Mouse (Mus musculus): ENCODE measurements around the gene Abca5.

Abca5 gene

GRCm38 (mm10) chr11:110303411-110303810 is 34.1 kb downstream of the Abca5 start:
- no peak for DNase-seq (ENCODE audit: low read depth, low spot score)

- no peak for DNase-seq (ENCODE audit: low read depth, low spot score)
These were observed 39.5 kb downstream of the Abca5 start for GRCm38 (mm10) chr11:110297917-110298533.

GRCm38 (mm10) chr11:110290586-110290985 is 46.9 kb downstream of the Abca5 start:
- DNase-seq (ENCODE audit: low read depth, low spot score) = peak; percentile 85

- DNase-seq (ENCODE audit: low read depth, low spot score) = no peak
These were observed 49.1 kb downstream of the Abca5 start for GRCm38 (mm10) chr11:110288423-110288822.

- no peak for DNase-seq (ENCODE audit: low read depth, low spot score)
These were observed 49.8 kb downstream of the Abca5 start for GRCm38 (mm10) chr11:110287694-110288093.

- no peak for DNase-seq (ENCODE audit: low read depth, low spot score)
These were observed 51.2 kb downstream of the Abca5 start for GRCm38 (mm10) chr11:110286331-110286730.

GRCm38 (mm10) chr11:110284849-110285248 is 52.7 kb downstream of the Abca5 start:
- DNase-seq (ENCODE audit: low read depth, low spot score) = no peak

- DNase-seq (ENCODE audit: low read depth, low spot score) = no peak
These were observed 53.2 kb downstream of the Abca5 start for GRCm38 (mm10) chr11:110284185-110284787.

GRCm38 (mm10) chr11:110274794-110275193 is 62.7 kb downstream of the Abca5 start:
- peak; percentile 50 for DNase-seq (ENCODE audit: low read depth, low spot score)

- DNase-seq (ENCODE audit: low read depth, low spot score) = peak; percentile 82
These were observed 65.8 kb downstream of the Abca5 start for GRCm38 (mm10) chr11:110271745-110272144.

GRCm38 (mm10) chr11:110268244-110268844 is 69.2 kb downstream of the Abca5 start:
- peak; percentile 73 for DNase-seq (ENCODE audit: low read depth, low spot score)

- no peak for DNase-seq (ENCODE audit: low read depth, low spot score)
These were observed 70.3 kb downstream of the Abca5 start for GRCm38 (mm10) chr11:110267232-110267631.

- DNase-seq (ENCODE audit: low read depth, low spot score) = no peak
These were observed 70.8 kb downstream of the Abca5 start for GRCm38 (mm10) chr11:110266757-110267156.

- DNase-seq (ENCODE audit: low read depth, low spot score) = no peak
These were observed 75.6 kb downstream of the Abca5 start for GRCm38 (mm10) chr11:110261867-110262266.

GRCm38 (mm10) chr11:110257911-110258310 is 79.6 kb downstream of the Abca5 start:
- peak; percentile 76 for DNase-seq (ENCODE audit: low read depth, low spot score)

- DNase-seq (ENCODE audit: low read depth, low spot score) = no peak
These were observed 80.5 kb downstream of the Abca5 start for GRCm38 (mm10) chr11:110257061-110257460.

- DNase-seq (ENCODE audit: low read depth, low spot score) = no peak
These were observed 85.3 kb downstream of the Abca5 start for GRCm38 (mm10) chr11:110252256-110252655.

GRCm38 (mm10) chr11:110251534-110251933 is 86.0 kb downstream of the Abca5 start, which contains the start of gene Abca6:
Gene Abca6, minus strand, starts transcription at chr11:110251776.
- no peak for DNase-seq (ENCODE audit: low read depth, low spot score)

- DNase-seq (ENCODE audit: low read depth, low spot score) = no peak
These were observed 92.8 kb downstream of the Abca5 start for GRCm38 (mm10) chr11:110244730-110245129.

GRCm38 (mm10) chr11:110237466-110237865 is 100.0 kb downstream of the Abca5 start:
- DNase-seq (ENCODE audit: low read depth, low spot score) = no peak

- DNase-seq (ENCODE audit: low read depth, low spot score) = no peak
These were observed 104.5 kb downstream of the Abca5 start for GRCm38 (mm10) chr11:110232975-110233374.

Measured in ZHBTc4 (cell line).